Mouse (Mus musculus) olfactory bulb, adult 2 months (tissue): Measurements from ENCODE around the gene Arhgap23. TPM values are rescaled to one million over a fixed set of nuclear protein-coding genes. Genes with fewer than 3 reads are reported as not detected.

Experiments used
- H3K27ac ChIP-seq: fragments of 200-500 bp; 2 replicates; pipeline ENCODE4 v1.5.1; 2012; ENCODE audit warnings: low read depth, low read length; ENCODE audit not compliant: insufficient read depth
- H3K4me1 ChIP-seq: fragments of 200-500 bp; 2 replicates; pipeline ENCODE4 v1.6.1; 2012; ENCODE audit warnings: low read length; ENCODE audit not compliant: control insufficient read depth, insufficient read depth
- H3K4me3 ChIP-seq: fragments of 200-500 bp; 2 replicates; pipeline ENCODE4 v1.5.1; 2012; ENCODE audit warnings: mild to moderate bottlenecking, low read depth, low read length, moderate library complexity; ENCODE audit not compliant: insufficient read depth
- CTCF ChIP-seq: fragments of 200-500 bp; IDR thresholded peaks from 2 replicates; pipeline ENCODE4 v1.5.1; 2012; ENCODE audit warnings: low read depth, mild to moderate bottlenecking, low read length, moderate library complexity; ENCODE audit not compliant: insufficient read depth
- POLR2A ChIP-seq: fragments of 200-500 bp; IDR thresholded peaks from 2 replicates; pipeline ENCODE4 v1.6.1; 2012; ENCODE audit warnings: mild to moderate bottlenecking, low read depth, low read length, moderate library complexity; ENCODE audit not compliant: insufficient read depth
- WGBS: fragments of 180-500 bp; shearing (Covaris S2); methylation state at CpG from one replicate; pipeline ENCODE4 v1.1.7; 2018; 5-methylcytosine and 5-hydroxymethylcytosine counted together
- polyA plus RNA-seq: library from polyadenylated mRNA; stranded (reverse); fragments of >200 nt; gene quantifications from 2 replicates; pipeline ENCODE4 v1.2.4, GENCODE M21; 2012; ENCODE audit warnings: low replicate concordance; ENCODE audit not compliant: missing spikeins, insufficient read depth, insufficient read length

Gene Arhgap23
- polyA plus RNA-seq, 1 experiment: not detected

- H3K4me3 ChIP-seq: peak overlapping the region; percentile 57; the same call in 1 of the 2 replicates
- no peak overlapping the region for H3K27ac ChIP-seq
- H3K4me1 ChIP-seq: peaks cover 40% of the 10 kb centered on the region
- WGBS: 42% methylated on average over 8 of the region's 8 CpGs
- TF ChIP-seq CTCF (no peak), POLR2A (no peak)
These were observed 11.6 kb upstream of the Arhgap23 start for GRCm38 (mm10) chr11:97403614-97404183.

GRCm38 (mm10) chr11:97404184-97404760, 11.1 kb upstream of the Arhgap23 start:
- under 1% methylated on average over 59 of the region's 61 CpGs for WGBS
- TF ChIP-seq POLR2A: no peak
- TF ChIP-seq CTCF: no peak
- Histone ChIP-seq H3K4me3 (peak overlapping the region; percentile 57), H3K4me1 (peaks cover 40% of the 10 kb centered on the region), H3K27ac (no peak overlapping the region)

- peak overlapping the region; percentile 57 for H3K4me3 ChIP-seq
- peaks cover 40% of the 10 kb centered on the region for H3K4me1 ChIP-seq
- 4% methylated on average over 11 of the region's 11 CpGs for WGBS
- no peak for TF ChIP-seq POLR2A
- no peak for TF ChIP-seq CTCF
- no peak overlapping the region for H3K27ac ChIP-seq
These were observed 10.6 kb upstream of the Arhgap23 start for GRCm38 (mm10) chr11:97404761-97405190.

- WGBS: 41% methylated on average over 10 of the region's 10 CpGs
- Histone ChIP-seq H3K4me1 (peaks cover 29% of the 10 kb centered on the region), H3K27ac (no peak overlapping the region), H3K4me3 (no peak overlapping the region)
- TF ChIP-seq POLR2A (no peak), CTCF (no peak)
These were observed 9.0 kb upstream of the Arhgap23 start for GRCm38 (mm10) chr11:97406094-97406951.

- WGBS: 81% methylated on average over 3 of the region's 3 CpGs
- Histone ChIP-seq H3K4me1 (peaks cover 29% of the 10 kb centered on the region), H3K27ac (no peak overlapping the region), H3K4me3 (no peak overlapping the region)
- TF ChIP-seq CTCF (no peak), POLR2A (no peak)
These were observed 7.9 kb upstream of the Arhgap23 start for GRCm38 (mm10) chr11:97407456-97407855.

GRCm38 (mm10) chr11:97408171-97408570, 7.2 kb upstream of the Arhgap23 start:
- Histone ChIP-seq H3K27ac (no peak overlapping the region), H3K4me1 (peaks cover 32% of the 10 kb centered on the region), H3K4me3 (no peak overlapping the region)
- TF ChIP-seq POLR2A: no peak
- TF ChIP-seq CTCF: peak; percentile 68
- 3% methylated on average over 6 of the region's 6 CpGs for WGBS

GRCm38 (mm10) chr11:97410958-97411357, 4.4 kb upstream of the Arhgap23 start:
- no peak overlapping the region for H3K4me3 ChIP-seq
- TF ChIP-seq POLR2A (no peak), CTCF (no peak)
- H3K4me1 ChIP-seq: peaks cover 22% of the 10 kb centered on the region
- 88% methylated on average over 4 of the region's 4 CpGs for whole genome bisulfite sequencing
- H3K27ac ChIP-seq: no peak overlapping the region

- no peak for TF ChIP-seq CTCF
- no peak for TF ChIP-seq POLR2A
- WGBS: 54% methylated on average over 3 of the region's 3 CpGs
- H3K27ac ChIP-seq: no peak overlapping the region
- no peak overlapping the region for H3K4me3 ChIP-seq
- H3K4me1 ChIP-seq: peaks cover 16% of the 10 kb centered on the region
These were observed 3.2 kb upstream of the Arhgap23 start for GRCm38 (mm10) chr11:97412117-97412516.
